Mouse (Mus musculus) regulatory T cell (primary cell): ENCODE measurements around the gene Ccdc97.

Experiments
- in situ Hi-C: fragments of 300-600 bp; cut with MboI, MseI; formaldehyde crosslinking; loops from one replicate; pipeline ENCODE4 v1.15.1; 2025; ENCODE audit warnings: high pct_unique_total_duplicates

Gene Ccdc97

DNA sequence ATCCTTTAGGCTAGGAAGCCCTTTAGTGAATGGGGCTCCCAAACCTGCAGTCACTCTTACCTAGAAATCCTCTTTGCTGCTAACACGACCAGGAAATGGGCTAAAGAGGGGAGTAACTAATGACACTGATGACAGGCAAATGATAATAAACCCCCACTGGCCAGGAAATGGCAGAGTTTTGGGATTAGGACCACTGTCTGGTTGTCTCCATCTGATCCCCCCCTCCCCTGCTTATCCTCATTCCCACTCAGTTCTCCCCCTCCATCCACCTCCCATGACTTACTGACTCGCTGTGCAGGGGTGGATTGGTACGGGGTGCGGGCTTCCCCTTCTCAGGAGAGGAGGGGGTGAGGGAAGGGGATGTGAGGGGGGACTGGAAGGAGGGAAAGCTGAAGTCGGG, 28.8 kb downstream of the Ccdc97 start:
- in situ Hi-C loops: loop anchor here (25.0 kb wide), 1 partner anchor 1497 kb away; the partner anchor contains the start of genes BC024978, Gm21983, Mia and Rab4b

DNA sequence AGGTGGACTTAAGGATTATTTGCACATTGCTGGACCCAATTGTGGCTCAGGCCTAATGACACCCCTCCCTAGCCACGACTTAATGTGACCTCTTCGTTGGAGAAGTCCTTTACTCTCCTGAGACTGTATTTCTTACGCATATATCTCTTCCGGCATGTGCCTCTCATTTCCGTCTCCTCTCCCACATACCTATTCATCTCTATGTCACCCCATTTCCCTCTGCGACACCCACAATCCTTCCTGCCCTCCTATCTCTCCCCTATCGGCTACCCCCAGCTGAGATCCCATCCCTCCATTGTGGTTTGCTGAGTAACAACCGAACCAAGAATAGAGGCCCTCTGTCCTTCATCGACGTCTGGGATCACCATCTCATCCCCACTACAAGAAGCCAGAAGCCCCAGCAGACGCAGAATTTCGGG, 29.3 kb downstream of the Ccdc97 start:
- in situ Hi-C loops: loop anchor here (10.0 to 25.0 kb wide), 2 partner anchors 1315 to 1498 kb away; partner anchors contain the start of genes BC024978, Gm21983, Kcnn4 and Mia

DNA sequence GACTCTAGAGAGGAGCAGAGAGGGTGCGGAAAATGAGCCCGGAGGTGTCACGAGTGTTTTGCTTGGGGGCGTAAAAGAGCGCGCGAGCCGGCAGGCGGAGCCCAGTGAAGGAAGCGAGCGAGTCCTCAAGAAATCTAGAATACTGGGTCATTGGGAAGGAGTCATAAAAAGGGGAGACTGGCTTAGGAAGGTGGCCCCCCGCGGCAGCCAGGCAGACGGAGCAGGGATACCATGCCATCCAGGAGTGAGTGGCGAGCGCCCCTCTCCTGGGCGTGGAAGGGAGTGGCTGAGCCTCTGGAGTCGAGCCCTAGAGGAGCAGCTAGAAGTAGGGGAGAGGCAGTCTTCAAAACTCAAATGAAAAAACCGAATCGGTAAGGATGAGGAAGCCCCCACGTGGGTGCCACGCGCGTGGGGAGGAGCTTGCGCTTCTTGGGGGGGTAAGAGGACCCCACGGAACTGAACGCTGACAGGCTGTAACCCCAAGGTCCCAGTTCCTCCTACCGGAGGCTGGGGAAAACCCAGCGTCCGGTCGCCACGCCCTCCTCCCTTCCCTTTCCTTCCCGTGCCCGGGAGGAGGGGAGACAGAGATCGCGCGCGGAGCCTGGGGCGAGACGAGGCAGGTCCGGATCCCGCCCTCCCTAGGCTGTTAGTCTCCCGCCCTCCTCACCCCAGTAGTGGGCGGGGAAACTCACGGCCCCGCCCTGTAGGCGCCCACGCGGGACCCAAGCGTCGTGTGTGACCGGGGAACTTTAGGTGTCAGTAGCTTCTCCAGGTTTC, 29.9 kb downstream of the Ccdc97 start:
- in situ Hi-C loops: loop anchor here (10.0 to 25.0 kb wide), 2 partner anchors 1314 to 1498 kb away; partner anchors contain the start of genes BC024978, Gm21983, Kcnn4 and Mia

DNA sequence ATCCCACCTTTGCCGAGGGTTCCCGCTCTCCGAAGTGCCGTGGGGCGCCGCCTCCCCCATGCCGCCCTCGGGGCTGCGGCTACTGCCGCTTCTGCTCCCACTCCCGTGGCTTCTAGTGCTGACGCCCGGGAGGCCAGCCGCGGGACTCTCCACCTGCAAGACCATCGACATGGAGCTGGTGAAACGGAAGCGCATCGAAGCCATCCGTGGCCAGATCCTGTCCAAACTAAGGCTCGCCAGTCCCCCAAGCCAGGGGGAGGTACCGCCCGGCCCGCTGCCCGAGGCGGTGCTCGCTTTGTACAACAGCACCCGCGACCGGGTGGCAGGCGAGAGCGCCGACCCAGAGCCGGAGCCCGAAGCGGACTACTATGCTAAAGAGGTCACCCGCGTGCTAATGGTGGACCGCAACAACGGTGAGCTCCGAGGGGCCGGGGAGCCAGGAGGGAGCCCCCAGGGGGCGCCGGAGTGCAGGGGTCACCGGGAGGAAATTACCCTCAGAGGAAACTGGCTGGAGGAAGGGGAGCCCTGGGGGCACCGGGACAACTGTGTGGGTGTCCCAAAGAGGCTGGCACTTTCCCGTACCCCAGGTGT, 31.0 kb downstream of the Ccdc97 start:
- in situ Hi-C loops: loop anchor here (10.0 to 25.0 kb wide), 2 partner anchors 1313 to 1499 kb away; partner anchors contain the start of genes BC024978, Gm21983, Kcnn4 and Mia

DNA sequence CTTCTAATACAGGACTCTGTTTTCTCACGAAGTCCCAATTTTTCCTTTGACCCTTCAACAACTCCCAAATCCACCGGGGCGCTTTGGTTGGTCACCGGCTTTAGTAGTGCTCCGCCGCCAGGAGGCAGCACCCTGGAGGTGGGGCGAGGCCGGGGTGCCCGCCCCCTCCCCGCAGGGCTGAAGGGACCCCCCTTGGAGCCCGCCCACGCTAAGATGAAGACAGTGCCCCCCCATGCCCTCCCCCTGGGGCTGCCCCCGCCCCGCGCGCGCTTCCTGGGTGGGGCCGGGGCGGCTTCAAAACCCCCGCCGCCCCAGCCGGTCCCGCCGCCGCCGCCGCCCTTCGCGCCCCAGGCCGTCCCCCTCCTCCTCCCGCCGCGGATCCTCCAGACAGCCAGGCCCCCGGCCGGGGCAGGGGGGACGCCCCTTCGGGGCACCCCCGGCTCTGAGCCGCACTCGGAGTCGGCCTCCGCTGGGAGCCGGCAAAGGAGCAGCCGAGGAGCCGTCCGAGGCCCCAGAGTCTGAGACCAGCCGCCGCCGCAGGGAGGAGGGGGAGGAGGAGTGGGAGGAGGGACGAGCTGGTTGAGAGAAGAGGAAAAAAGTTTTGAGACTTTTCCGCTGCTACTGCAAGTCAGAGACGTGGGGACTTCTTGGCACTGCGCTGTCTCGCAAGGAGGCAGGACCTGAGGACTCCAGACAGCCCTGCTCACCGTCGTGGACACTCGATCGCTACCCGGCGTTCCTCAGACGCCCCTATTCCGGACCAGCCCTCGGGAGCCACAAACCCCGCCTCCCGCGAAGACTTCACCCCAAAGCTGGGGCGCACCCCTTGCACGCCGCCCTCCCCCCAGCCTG, 32.0 kb downstream of the Ccdc97 start, which contains the start of gene Tgfb1:
Gene Tgfb1, plus strand, starts transcription at position 323 of the 852 bp plus-strand sequence.
- in situ Hi-C loops: loop anchor here (10.0 to 25.0 kb wide), 2 partner anchors 1312 to 1500 kb away; partner anchors contain the start of genes BC024978, Gm21983, Kcnn4 and Mia

DNA sequence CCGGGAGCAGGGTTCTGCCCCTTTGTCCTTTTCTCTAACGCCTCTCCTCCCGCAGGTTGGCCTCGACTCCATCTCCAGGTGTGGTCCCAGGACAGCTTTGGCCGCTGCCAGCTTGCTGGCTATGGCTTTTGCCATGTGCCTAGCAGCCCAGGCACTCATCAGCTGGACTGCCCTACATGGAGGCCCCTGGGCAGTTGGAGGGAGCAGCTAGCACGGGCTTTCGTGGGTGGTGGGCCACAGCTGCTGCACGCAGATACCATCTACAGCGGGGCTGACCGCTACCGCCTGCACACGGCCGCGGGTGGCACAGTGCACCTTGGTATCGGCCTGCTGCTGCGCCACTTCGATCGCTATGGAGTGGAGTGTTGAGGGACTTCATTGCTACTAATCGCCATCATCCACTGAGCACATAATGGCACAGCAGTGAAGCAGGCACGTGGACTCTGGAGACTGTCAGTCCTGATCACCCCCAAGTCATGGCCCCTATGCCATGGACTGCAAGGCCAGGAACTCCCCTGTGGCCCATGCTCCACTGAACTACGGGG, 32.9 kb downstream of the Ccdc97 start:
- in situ Hi-C loops: loop anchor here (10.0 to 25.0 kb wide), 2 partner anchors 1311 to 1501 kb away; partner anchors contain the start of genes BC024978, Gm21983, Kcnn4 and Mia

DNA sequence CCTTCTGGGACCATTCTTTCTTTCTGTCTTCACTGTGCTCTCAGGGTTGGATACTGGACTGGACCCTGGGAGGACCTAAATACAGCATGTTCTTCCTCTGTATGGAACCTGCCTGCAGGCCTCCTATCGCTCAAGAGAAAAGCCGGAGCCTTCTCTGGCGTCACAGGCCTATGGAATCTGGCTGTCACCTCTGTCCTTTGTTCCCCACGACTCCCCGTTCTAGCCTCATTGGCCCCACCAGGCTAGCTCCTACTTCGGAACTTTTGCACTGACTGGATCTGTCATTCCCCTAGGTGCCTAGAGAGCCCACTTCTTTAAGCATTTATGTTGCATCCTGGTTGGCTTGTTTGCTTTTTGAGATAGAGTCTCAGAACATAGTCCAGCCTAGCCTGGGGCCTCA, 34.2 kb downstream of the Ccdc97 start:
- in situ Hi-C loops: loop anchor here (10.0 to 25.0 kb wide), 2 partner anchors 1310 to 1503 kb away; partner anchors contain the start of genes BC024978, Gm21983, Kcnn4 and Mia

DNA sequence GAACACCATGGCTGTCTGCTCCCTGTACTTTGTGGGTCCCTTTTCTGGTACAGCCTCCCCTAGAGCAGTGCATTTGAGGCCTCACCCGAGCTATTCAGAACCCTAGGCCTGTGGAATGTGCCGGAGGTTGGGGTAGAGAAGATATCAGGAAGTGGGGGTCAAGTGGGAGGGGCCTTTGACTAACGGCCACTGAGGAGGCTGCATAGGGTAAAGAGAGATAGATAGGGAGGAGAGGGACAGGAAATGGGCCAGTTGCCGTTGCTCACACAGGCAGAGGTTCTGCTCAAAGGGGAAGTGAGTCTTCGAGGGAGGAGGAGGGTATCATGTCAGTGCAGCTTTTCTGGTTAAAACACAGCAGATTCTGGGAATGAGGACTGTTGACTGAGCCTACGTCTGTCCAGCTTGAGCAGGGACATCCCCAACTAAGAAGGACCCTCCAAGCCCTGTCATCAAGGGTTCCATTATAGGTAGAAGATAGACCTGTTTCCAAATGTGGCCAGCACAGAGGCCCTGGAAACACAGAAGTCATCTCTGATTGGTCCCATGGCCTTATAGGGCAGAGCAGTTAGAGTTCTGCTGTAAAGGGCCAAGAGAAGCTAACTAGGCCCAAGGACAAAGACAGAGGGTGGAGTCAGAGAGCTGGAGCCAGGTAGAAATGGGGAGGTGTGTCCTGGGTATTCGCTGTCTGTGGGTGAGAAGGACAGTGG, 35.3 kb downstream of the Ccdc97 start:
- in situ Hi-C loops: loop anchor here (10.0 to 25.0 kb wide), 2 partner anchors 1309 to 1504 kb away; partner anchors contain the start of genes BC024978, Gm21983, Kcnn4 and Mia

DNA sequence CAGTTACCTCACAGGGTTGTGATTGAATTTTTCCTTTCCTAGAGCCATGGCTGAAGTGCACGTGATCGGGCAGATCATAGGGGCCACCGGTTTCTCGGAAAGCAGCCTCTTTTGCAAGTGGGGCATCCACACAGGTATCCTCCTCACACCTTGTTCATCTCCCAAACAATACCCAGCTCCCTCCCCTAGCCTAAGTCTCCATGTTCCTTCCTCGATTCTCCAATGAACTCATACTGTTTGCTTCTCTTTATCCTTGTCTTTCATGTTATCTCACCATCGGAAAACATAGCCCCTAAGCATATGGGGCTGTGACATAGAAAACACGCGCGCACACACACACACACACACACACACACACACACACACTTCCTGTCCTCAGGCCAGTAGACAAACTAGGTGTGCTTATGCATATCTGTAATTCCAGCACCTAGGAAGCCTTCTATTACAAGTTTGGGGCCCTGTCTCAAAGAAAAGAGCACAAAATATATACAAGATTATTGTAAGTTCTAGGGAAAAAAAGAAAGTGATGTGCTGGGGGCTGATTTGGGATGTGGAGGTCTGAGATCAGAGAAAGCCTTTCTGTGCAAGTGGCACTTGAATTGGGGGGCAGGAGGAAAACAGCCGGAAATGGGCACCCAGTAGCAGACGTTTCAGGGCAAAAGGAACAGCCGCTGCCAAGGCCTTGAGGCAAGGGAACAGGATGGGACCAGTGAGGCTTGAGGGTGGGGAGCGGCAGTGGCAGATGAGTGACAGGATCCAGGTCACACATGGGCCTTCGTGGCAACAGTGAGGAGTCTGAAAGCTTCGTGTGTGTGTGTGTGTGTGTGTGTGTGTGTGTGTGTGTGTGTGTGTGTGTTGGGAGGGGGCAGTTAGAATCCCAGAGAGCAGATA, 37.3 kb downstream of the Ccdc97 start:
- in situ Hi-C loops: loop anchor here (10.0 to 25.0 kb wide), 2 partner anchors 1307 to 1506 kb away; partner anchors contain the start of genes BC024978, Gm21983, Kcnn4 and Mia

DNA sequence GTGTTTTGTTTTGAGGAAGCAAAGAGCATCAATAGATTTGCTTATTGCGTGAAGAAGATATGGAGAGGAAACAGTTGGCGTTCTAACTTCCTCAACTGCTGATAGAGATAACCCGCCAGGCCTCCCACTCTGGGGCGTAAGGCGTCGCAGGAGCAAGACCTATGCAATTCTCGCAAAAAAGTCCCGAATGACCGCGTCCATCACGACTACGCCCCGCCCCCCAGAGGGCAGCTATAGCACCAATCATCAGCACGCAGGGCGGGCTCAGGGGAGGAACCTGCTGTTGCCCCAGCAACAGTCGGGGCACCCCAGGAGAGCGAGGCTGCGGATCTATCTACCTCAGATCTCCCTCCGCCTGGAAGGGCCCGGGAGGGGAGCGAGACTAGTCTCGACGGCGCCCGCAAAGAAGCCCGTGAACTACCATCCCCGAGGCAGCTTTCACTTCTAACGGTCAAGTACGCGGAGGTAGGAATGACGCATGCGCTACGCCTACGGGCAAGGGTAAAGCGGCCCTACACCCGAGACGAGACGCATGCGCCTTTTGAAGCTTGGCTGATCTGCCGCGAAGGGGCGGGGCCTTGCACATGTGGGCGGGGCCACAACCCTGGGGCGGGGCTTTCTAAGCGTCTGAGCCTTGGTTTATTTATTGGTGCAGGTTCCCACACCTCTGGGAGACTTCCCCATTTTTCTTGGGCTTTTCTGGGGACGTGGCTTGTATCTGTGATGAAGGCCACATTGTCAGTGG, 38.2 kb downstream of the Ccdc97 start, which contains the start of gene B9d2:
Gene B9d2, plus strand, starts transcription at position 267 of the 745 bp plus-strand sequence.
- in situ Hi-C loops: loop anchor here (10.0 to 25.0 kb wide), 2 partner anchors 1306 to 1507 kb away; partner anchors contain the start of genes BC024978, Gm21983, Kcnn4 and Mia

DNA sequence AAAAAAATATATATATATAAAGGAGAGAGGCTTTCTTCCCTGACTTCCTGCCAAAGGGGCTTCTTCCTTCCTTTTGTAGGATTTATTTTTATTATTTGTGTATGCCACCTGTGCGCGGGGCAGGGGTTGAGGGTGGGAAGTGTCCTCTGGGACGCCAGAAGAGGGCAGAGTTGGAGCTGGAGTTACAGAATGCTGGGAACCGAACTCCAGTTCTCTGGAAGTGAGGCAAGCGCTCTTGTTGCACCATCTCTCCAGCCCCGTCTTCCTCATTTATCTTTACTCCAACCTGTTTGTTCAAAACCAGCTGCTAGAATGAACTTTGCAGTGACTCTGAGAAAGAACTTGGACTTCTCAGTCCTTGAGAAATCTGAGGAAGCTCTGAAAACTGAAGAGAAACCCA, 38.9 kb downstream of the Ccdc97 start:
- in situ Hi-C loops: loop anchor here (10.0 to 25.0 kb wide), 2 partner anchors 1305 to 1507 kb away; partner anchors contain the start of genes BC024978, Gm21983, Kcnn4 and Mia

DNA sequence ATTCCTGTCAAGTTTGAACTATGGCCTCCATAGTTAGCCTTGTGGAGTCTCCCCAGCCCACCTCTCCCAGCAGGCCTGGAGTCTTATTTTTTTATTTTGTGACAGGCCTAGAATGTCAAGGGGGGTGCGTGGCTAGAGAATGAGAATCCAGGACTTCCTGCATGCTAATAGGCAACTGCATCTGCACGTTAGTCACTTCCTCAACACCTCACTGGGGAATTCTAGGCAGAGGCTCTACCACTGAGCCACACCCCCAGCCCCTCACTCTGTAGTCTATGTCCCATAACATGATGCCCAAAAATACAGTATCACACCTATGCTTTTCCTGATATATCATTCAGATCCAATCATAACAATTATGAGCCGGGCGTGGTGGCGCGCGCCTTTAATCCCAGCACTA, 41.9 kb downstream of the Ccdc97 start:
- in situ Hi-C loops: loop anchor here (25.0 kb wide), 1 partner anchor 1510 kb away; the partner anchor contains the start of genes BC024978, Gm21983, Mia and Rab4b

DNA sequence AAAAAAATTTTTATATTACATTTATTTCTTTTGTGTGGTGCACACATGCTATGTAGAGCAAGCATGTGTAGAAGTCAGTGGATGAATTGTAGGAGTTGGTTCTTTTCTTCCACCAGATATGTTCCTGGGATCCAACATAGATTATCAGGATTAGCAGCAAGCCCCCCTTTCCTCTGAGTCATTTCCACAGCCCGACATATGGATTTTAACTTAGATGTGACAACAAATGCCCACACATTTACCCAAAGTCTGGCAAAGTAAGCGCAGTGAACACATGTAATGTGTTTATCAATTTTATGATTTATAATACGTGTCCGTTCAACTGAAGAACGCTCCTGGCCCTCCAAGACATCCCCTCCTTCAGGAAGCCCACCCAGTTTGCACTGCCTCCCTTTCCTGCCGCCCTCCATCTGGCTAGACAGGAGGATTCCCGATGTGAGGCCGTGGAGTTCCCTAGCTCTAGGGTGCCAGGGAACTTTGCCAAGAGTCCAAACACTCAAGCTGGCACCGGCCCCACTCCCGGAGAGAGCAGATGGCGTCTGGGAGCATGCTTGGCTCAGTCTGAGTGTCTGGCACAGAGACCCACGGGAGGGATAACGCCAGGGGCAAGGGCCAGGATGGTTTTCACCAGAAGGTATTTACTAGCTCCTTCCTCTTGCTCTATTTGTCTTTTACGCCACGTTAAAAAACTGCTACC, 42.7 kb downstream of the Ccdc97 start:
- in situ Hi-C loops: loop anchor here (25.0 kb wide), 1 partner anchor 1511 kb away; the partner anchor contains the start of genes BC024978, Gm21983, Mia and Rab4b

DNA sequence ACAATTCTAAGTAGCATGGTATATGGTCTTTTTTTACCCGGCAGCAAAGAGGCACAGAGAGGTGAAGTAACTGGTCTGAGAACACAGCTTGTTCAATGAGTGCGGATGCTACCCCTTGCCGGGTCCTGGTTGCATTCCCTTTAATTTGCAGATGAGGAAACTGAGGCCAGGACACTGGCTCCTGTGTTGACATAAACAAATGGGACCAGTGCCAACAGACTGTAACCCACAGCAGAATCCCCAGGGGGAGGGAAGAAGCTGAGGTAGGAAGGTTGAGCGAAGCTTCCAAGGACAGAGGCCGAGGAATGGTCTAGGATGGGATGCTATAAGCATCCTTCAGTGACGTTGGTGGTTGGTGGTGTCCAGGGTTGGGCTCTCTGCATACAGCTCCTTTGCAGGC, 43.5 kb downstream of the Ccdc97 start:
- in situ Hi-C loops: loop anchor here (25.0 kb wide), 1 partner anchor 1512 kb away; the partner anchor contains the start of genes BC024978, Gm21983, Mia and Rab4b

DNA sequence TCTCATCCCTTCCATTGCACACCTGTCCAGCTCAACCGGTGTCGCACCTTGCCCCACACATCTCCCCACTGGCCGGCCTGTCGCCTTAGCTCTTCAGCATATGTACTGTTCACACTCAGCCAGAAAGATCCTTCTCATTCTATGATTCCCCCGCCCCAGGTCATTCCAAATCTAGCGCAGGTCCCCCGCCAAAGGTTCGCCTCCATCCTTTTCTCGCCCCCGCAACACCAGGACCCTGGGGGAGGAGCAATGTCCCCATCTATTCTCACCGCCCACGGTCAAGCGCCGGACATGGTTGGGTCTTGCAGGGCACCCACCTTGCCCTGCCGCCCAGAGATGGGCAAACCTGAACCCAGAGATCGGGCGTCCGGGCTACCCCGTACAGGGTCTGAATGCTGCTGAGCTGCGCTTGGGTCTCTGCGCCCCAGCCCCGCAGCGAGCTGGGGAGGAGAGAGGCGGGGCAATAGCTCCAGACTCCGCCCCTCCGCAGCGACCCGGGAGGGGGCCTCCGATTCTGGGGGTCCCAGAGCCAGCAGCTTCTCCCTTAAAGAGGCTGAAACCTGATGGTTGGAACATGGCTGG, 44.1 kb downstream of the Ccdc97 start, which contains the start of gene Tmem91:
Gene Tmem91, minus strand, starts transcription at position 448 of the 582 bp plus-strand sequence.
- in situ Hi-C loops: loop anchor here (25.0 kb wide), 1 partner anchor 1512 kb away; the partner anchor contains the start of genes BC024978, Gm21983, Mia and Rab4b

DNA sequence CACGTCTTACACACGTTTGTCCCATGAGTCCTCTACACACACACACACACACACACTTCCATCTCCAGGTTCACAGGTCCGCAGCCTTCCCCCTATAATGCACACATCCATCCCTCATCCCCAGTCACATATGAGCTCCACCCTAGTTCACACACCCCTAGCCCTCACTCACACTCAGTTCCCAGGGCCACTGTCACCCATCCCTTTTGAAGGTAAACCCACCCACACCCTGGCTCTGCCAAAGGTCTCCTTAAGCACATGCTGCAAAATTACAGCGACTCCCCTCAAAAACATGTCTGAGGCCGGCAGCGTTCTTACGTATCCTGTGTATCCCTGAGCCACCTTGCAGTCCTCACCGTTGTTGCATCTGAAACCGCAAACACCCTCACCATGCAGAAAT, 44.6 kb downstream of the Ccdc97 start:
- in situ Hi-C loops: no loop called here
